Comparison of ENCODE assay signal across 25 mouse cellular contexts in genomic region chr10:85204255-85204855, GRCm38 (mm10). TPM values are rescaled to one million over a fixed set of nuclear protein-coding genes. Genes with fewer than 3 reads are reported as not detected.
DNase-seq lines count a peak whose midpoint lies in the region; ATAC-seq lines count a peak whose summit lies in the region.
"Had no signal": no experiment of that assay in that cellular context is flagged by ENCODE, and none has a peak within 500 bp of the region (broad histone marks: within the 10 kb centered on the region; RNA-seq: fewer than 3 reads in every experiment).

No protein-coding gene starts in this region.

- no peak overlapping the region for H3K4me3 ChIP-seq in forebrain, embryonic 14.5 days (ENCODE audit: low read depth, low read length)
- no peak overlapping the region for H3K4me3 ChIP-seq in forebrain, embryonic 11.5 days (ENCODE audit: low read depth, low read length)
- H3K4me3 ChIP-seq in midbrain, embryonic 15.5 days = no peak overlapping the region
- H3K4me3 ChIP-seq in midbrain, embryonic 11.5 days (ENCODE audit: low read depth, low read length) = no peak overlapping the region
- no peak overlapping the region for H3K4me3 ChIP-seq in neural tube, embryonic 15.5 days (replicated peaks)
- H3K4me3 ChIP-seq: embryonic facial prominence, embryonic 15.5 days; heart, adult 2 months; hindbrain, embryonic 13.5 days; intestine, embryonic 15.5 days; myocyte had no signal

- no peaks in the 10 kb centered on the region for H3K27me3 ChIP-seq in forebrain, embryonic 14.5 days (replicated peaks; ENCODE audit: control insufficient read depth, insufficient read depth, low read length)
- no peaks in the 10 kb centered on the region for H3K27me3 ChIP-seq in forebrain, embryonic 11.5 days (ENCODE audit: control insufficient read depth, insufficient read depth, low read length)
- no peaks in the 10 kb centered on the region for H3K27me3 ChIP-seq in midbrain, embryonic 15.5 days (replicated peaks)
- no peaks in the 10 kb centered on the region for H3K27me3 ChIP-seq in midbrain, embryonic 11.5 days (ENCODE audit: control insufficient read depth, insufficient read depth, low read length)
- H3K27me3 ChIP-seq in neural tube, embryonic 15.5 days (replicated peaks) = no peaks in the 10 kb centered on the region
- H3K27me3 ChIP-seq: embryonic facial prominence, embryonic 15.5 days; hindbrain, embryonic 13.5 days; intestine, embryonic 15.5 days had no signal

- H3K4me2 ChIP-seq in forebrain, embryonic 14.5 days (ENCODE audit: low read length) = no peak overlapping the region
- no peak overlapping the region for H3K4me2 ChIP-seq in forebrain, embryonic 11.5 days (ENCODE audit: low read depth, low read length, severe bottlenecking)
- H3K4me2 ChIP-seq in midbrain, embryonic 15.5 days = no peak overlapping the region
- H3K4me2 ChIP-seq in midbrain, embryonic 11.5 days = no peak overlapping the region
- H3K4me2 ChIP-seq in neural tube, embryonic 15.5 days = no peak overlapping the region
- H3K4me2 ChIP-seq: embryonic facial prominence, embryonic 15.5 days; hindbrain, embryonic 13.5 days; intestine, embryonic 15.5 days had no signal

- peak; percentile 58 for DNase-seq in forebrain, embryonic 14.5 days (ENCODE audit: low spot score)
- DNase-seq in forebrain, embryonic 11.5 days (ENCODE audit: low spot score) = no peak
- no peak for DNase-seq in midbrain, embryonic 11.5 days (ENCODE audit: low spot score, missing footprints)
- peak; percentile 21 for DNase-seq in R1 (ENCODE audit: low read depth, low spot score)
- no peak for DNase-seq in kidney, postnatal 36 days
- DNase-seq: adrenal gland, adult 2 months; cerebellum, adult 18-20 months; cerebellum, postnatal 36 days; embryo, embryonic 11 days; gastrocnemius, postnatal 10 days; heart, adult 2 months; kidney, adult 8-10 months; kidney, postnatal 10 days; layer of hippocampus, postnatal 36 days; right cerebral cortex, postnatal 14 days; spleen, adult 18-20 months had no signal

- ATAC-seq in forebrain, embryonic 14.5 days = no peak
- ATAC-seq in forebrain, embryonic 11.5 days (replicated peaks; ENCODE audit: low FRiP score) = no peak
- no peak for ATAC-seq in midbrain, embryonic 15.5 days (replicated peaks)
- ATAC-seq in midbrain, embryonic 11.5 days (ENCODE audit: low FRiP score) = no peak
- no peak for ATAC-seq in neural tube, embryonic 15.5 days (ENCODE audit: low FRiP score)
- ATAC-seq: CD4-positive, CD25-positive, alpha-beta regulatory T cell, adult 4 months; intestine, embryonic 15.5 days; Patski had no signal

- 15% methylated on average over 7 of the region's 7 CpGs for WGBS in forebrain, embryonic 14.5 days
- 48% methylated on average over 7 of the region's 7 CpGs for WGBS in forebrain, embryonic 11.5 days
- WGBS in midbrain, embryonic 15.5 days = 45% methylated on average over 7 of the region's 7 CpGs
- 58% methylated on average over 7 of the region's 7 CpGs for WGBS in midbrain, embryonic 11.5 days
- WGBS in neural tube, embryonic 15.5 days = 24% methylated on average over 7 of the region's 7 CpGs

- H3K27ac ChIP-seq in forebrain, embryonic 14.5 days (ENCODE audit: low read depth, low read length) = no peak overlapping the region
- no peak overlapping the region for H3K27ac ChIP-seq in forebrain, embryonic 11.5 days (ENCODE audit: low read depth, low read length)
- peak overlapping the region; percentile 5; the same call in 1 of the 2 replicates for H3K27ac ChIP-seq in midbrain, embryonic 15.5 days
- H3K27ac ChIP-seq in midbrain, embryonic 11.5 days (ENCODE audit: low read depth, low read length) = no peak overlapping the region
- H3K27ac ChIP-seq in neural tube, embryonic 15.5 days (replicated peaks) = peak overlapping the region; percentile 60
- H3K27ac ChIP-seq: embryonic facial prominence, embryonic 15.5 days; heart, adult 2 months; hindbrain, embryonic 13.5 days; intestine, embryonic 15.5 days; macrophage had no signal

- H3K36me3 ChIP-seq in forebrain, embryonic 14.5 days (ENCODE audit: control insufficient read depth, insufficient read depth, low read length) = no peaks in the 10 kb centered on the region
- H3K36me3 ChIP-seq in forebrain, embryonic 11.5 days (ENCODE audit: control insufficient read depth, insufficient read depth, low read length) = no peaks in the 10 kb centered on the region
- H3K36me3 ChIP-seq in midbrain, embryonic 15.5 days (replicated peaks) = no peaks in the 10 kb centered on the region
- H3K36me3 ChIP-seq in midbrain, embryonic 11.5 days (ENCODE audit: control insufficient read depth, insufficient read depth, low read length) = no peaks in the 10 kb centered on the region
- H3K36me3 ChIP-seq in neural tube, embryonic 15.5 days = no peaks in the 10 kb centered on the region
- H3K36me3 ChIP-seq: embryonic facial prominence, embryonic 15.5 days; hindbrain, embryonic 13.5 days; intestine, embryonic 15.5 days had no signal

- no peaks in the 10 kb centered on the region for H3K9me3 ChIP-seq in forebrain, embryonic 14.5 days (replicated peaks; ENCODE audit: control insufficient read depth, low read length)
- H3K9me3 ChIP-seq in forebrain, embryonic 11.5 days (ENCODE audit: control insufficient read depth, low read length) = no peaks in the 10 kb centered on the region
- H3K9me3 ChIP-seq in midbrain, embryonic 15.5 days = no peaks in the 10 kb centered on the region
- H3K9me3 ChIP-seq in midbrain, embryonic 11.5 days (ENCODE audit: control insufficient read depth, low read length) = no peaks in the 10 kb centered on the region
- no peaks in the 10 kb centered on the region for H3K9me3 ChIP-seq in neural tube, embryonic 15.5 days (replicated peaks)
- H3K9me3 ChIP-seq: embryonic facial prominence, embryonic 15.5 days; hindbrain, embryonic 13.5 days; intestine, embryonic 15.5 days had no signal

- no peaks in the 10 kb centered on the region for H3K4me1 ChIP-seq in forebrain, embryonic 14.5 days (ENCODE audit: control insufficient read depth, insufficient read depth, low read length)
- no peaks in the 10 kb centered on the region for H3K4me1 ChIP-seq in forebrain, embryonic 11.5 days (replicated peaks; ENCODE audit: control insufficient read depth, insufficient read depth, low read length)
- 0 out of 2 replicates have a peak, but pooled peaks cover 4% of the 10 kb centered on the region for H3K4me1 ChIP-seq in midbrain, embryonic 15.5 days
- no peaks in the 10 kb centered on the region for H3K4me1 ChIP-seq in midbrain, embryonic 11.5 days (ENCODE audit: control insufficient read depth, insufficient read depth, low read length)
- peaks cover 6% of the 10 kb centered on the region; the same call in 1 of the 2 replicates for H3K4me1 ChIP-seq in neural tube, embryonic 15.5 days
- H3K4me1 ChIP-seq: embryonic facial prominence, embryonic 15.5 days; hindbrain, embryonic 13.5 days; intestine, embryonic 15.5 days had no signal

- no peak overlapping the region for H3K9ac ChIP-seq in forebrain, embryonic 14.5 days (ENCODE audit: low read length)
- H3K9ac ChIP-seq in forebrain, embryonic 11.5 days (ENCODE audit: low read length) = no peak overlapping the region
- no peak overlapping the region for H3K9ac ChIP-seq in midbrain, embryonic 15.5 days
- H3K9ac ChIP-seq in midbrain, embryonic 11.5 days (ENCODE audit: low read length) = no peak overlapping the region
- H3K9ac ChIP-seq in neural tube, embryonic 15.5 days (replicated peaks) = no peak overlapping the region
- H3K9ac ChIP-seq: embryonic facial prominence, embryonic 15.5 days; hindbrain, embryonic 13.5 days; intestine, embryonic 15.5 days had no signal

RNA-seq across cellular contexts. Expression of gene Cry1, which starts 19.5 kb away (rescaled TPM):
- 23.4 and 30.3 TPM in 2 replicates for polyA plus RNA-seq in forebrain, embryonic 14.5 days (2014; fragmentation: Nextera tagmentation; extraction: Ambion mirVana)
- polyA plus RNA-seq in forebrain, embryonic 11.5 days (2014; fragmentation: Nextera tagmentation; extraction: Ambion mirVana) = 33.8 and 38.5 TPM in 2 replicates
- 38.8 and 41.2 TPM in 2 replicates for polyA plus RNA-seq in midbrain, embryonic 15.5 days (2015; fragmentation: Nextera tagmentation; extraction: Ambion mirVana)
- polyA plus RNA-seq in midbrain, embryonic 11.5 days (2014; fragmentation: Nextera tagmentation; extraction: Ambion mirVana) = 33.1 and 38.5 TPM in 2 replicates
- polyA plus RNA-seq in neural tube, embryonic 15.5 days (2015; fragmentation: Nextera tagmentation; extraction: Ambion mirVana) = 30.7 and 33.8 TPM in 2 replicates

Comparison
In these comparisons a context has a peak if more than half of its experiments do, and no peak if none do; other contexts are left out.
1. DNase-seq: peak in forebrain, embryonic 14.5 days (single experiment) and R1 (single experiment); none in forebrain, embryonic 11.5 days (single experiment), midbrain, embryonic 11.5 days (single experiment) and kidney, postnatal 36 days (0 of 2).
2. H3K27ac ChIP-seq: peak in midbrain, embryonic 15.5 days (single experiment) and neural tube, embryonic 15.5 days (single experiment); none in forebrain, embryonic 14.5 days (single experiment), forebrain, embryonic 11.5 days (single experiment) and midbrain, embryonic 11.5 days (single experiment).